Mouse (Mus musculus) 3134 (cell line): ENCODE results near the gene Bcl2l15.

ENCODE experiments used
- DNase-seq: peaks from one replicate; pipeline ENCODE4 v3.0.0-alpha.2; 2011; ENCODE audit warnings: low spot score; ENCODE audit not compliant: insufficient read length; ENCODE audit errors: extremely low read depth

Gene Bcl2l15

GRCm38 (mm10) chr3:103864200-103864599 lies 31.8 kb downstream of the Bcl2l15 start:
- DNase-seq = no peak

GRCm38 (mm10) chr3:103867424-103867971 lies 35.1 kb downstream of the Bcl2l15 start:
- DNase-seq = no peak

GRCm38 (mm10) chr3:103868008-103868407 lies 35.6 kb downstream of the Bcl2l15 start:
- DNase-seq = no peak

- no peak for DNase-seq
These were observed 40.3 kb downstream of the Bcl2l15 start for GRCm38 (mm10) chr3:103872663-103873098.

- DNase-seq = no peak
These were observed 41.9 kb downstream of the Bcl2l15 start for GRCm38 (mm10) chr3:103874329-103874728.

GRCm38 (mm10) chr3:103885946-103886345 lies 53.5 kb downstream of the Bcl2l15 start:
- DNase-seq = no peak

- no peak for DNase-seq
These were observed 55.2 kb downstream of the Bcl2l15 start for GRCm38 (mm10) chr3:103887581-103887980.

GRCm38 (mm10) chr3:103893374-103893773 lies 61.0 kb downstream of the Bcl2l15 start:
- no peak for DNase-seq
